Mouse (Mus musculus) bone marrow, adult 2 months (tissue): Measurements from ENCODE around the gene Fzd5. TPM values are rescaled to one million over a fixed set of nuclear protein-coding genes. Genes with fewer than 3 reads are reported as not detected.

Experiments
- H3K27ac ChIP-seq: fragments of 200-500 bp; 2 replicates; pipeline ENCODE4 v1.5.1; 2012; ENCODE audit warnings: low read depth, mild to moderate bottlenecking, control low read depth, inconsistent platforms, low read length; ENCODE audit not compliant: control insufficient read depth, poor library complexity, insufficient read depth
- H3K4me1 ChIP-seq: fragments of 200-500 bp; 2 replicates; pipeline ENCODE4 v1.6.1; 2011; ENCODE audit warnings: low read length; ENCODE audit not compliant: control insufficient read depth, insufficient read depth
- H3K4me3 ChIP-seq: fragments of 200-500 bp; replicated peaks from 2 replicates; pipeline ENCODE3; 2011; ENCODE audit warnings: mild to moderate bottlenecking, low read depth, low read length, control low read depth; ENCODE audit not compliant: control insufficient read depth
- CTCF ChIP-seq: fragments of 200-500 bp; IDR thresholded peaks from 2 replicates; pipeline ENCODE4 v1.5.1; 2011; ENCODE audit warnings: low read length, control low read depth; ENCODE audit not compliant: control insufficient read depth, insufficient read depth
- POLR2A ChIP-seq: fragments of 200-500 bp; IDR thresholded peaks from 2 replicates; pipeline ENCODE4 v1.6.1; 2011; ENCODE audit warnings: low read depth, mild to moderate bottlenecking, control low read depth, low read length, borderline replicate concordance; ENCODE audit not compliant: control insufficient read depth
- WGBS: fragments of 180-500 bp; shearing (Covaris S2); methylation state at CpG from one replicate; pipeline ENCODE4 v1.1.7; 2018; 5-methylcytosine and 5-hydroxymethylcytosine counted together
- polyA plus RNA-seq: library from polyadenylated mRNA; stranded (reverse); fragments of >200 nt; gene quantifications from 2 replicates; pipeline ENCODE4 v1.2.4, GENCODE M21; 2011; ENCODE audit warnings: low replicate concordance; ENCODE audit not compliant: missing spikeins, insufficient read depth, insufficient read length

Fzd5 gene
- polyA plus RNA-seq, 1 experiment = 2.1 TPM

DNA sequence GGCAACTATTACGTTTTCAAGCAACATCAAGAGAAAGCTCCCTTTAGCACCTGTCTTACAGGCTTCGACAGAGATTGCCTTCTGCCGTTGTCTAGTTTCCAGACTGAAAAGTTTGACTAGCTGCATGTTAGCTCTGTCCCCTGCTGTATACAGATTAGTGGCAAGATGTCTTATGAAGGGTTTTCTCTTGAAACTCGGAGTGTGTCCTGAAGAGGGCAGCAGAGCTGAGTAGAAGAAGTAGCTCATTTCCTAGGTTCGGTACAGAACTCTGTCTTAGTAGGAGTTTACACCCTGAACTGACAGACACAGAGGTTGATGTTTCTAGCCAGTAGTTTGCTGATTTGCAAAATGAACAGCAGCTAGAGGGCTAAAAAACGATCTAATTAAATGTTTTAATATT lies 32.3 kb downstream of the Fzd5 start:
- 37% methylated on average over 6 of the region's 6 CpGs for WGBS
- Histone ChIP-seq H3K4me3 (no peak overlapping the region), H3K4me1 (no peaks in the 10 kb centered on the region), H3K27ac (no peak overlapping the region)
- TF ChIP-seq CTCF (no peak), POLR2A (no peak)

GRCm38 (mm10) chr1:64701780-64702179 lies 35.8 kb downstream of the Fzd5 start:
- TF ChIP-seq CTCF = no peak
- TF ChIP-seq POLR2A = no peak
- Histone ChIP-seq H3K4me3 (no peak overlapping the region), H3K4me1 (no peaks in the 10 kb centered on the region), H3K27ac (no peak overlapping the region)
- 78% methylated on average over 3 of the region's 3 CpGs for WGBS

DNA sequence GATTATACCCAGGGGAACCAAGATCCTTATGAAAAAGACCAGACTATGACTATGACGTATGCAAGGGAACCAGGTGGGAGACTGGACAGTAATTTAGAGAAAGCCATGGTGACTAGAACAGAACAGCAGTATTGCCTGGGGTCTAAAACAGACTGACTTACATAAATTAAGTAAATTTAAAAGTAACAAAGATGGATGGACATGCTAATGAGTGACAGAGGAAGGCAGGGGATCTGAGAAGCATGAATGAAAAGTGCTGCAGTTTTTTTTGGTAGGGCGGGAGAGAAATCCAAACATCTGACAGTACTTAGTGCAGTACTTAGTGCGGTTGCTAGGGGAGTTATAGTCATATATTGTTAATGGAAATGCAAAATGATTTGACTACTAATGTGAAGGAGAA lies 42.4 kb downstream of the Fzd5 start:
- H3K4me3 ChIP-seq = no peak overlapping the region
- no peak overlapping the region for H3K27ac ChIP-seq
- TF ChIP-seq POLR2A (no peak), CTCF (no peak)
- WGBS = 84% methylated on average over 3 of the region's 3 CpGs
- H3K4me1 ChIP-seq = no peaks in the 10 kb centered on the region

DNA sequence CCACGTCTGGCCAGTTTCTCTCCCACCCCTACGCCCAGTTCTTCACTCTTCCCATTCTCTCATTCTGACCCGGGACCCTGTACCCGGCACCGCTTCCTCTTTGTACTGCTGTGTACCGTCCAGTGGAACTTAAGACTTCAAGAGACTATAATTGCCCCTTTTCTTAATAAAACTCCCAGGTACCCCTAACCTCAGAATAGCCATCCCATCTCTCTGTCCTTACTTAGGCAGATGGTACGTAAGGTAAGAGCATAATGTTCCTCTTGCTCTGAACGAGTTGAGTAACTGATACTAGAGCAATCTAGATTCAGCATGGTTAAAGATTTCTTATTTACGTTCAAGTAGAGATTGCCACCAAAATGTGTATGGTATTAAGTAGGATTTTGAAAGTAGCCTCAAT lies 46.0 kb downstream of the Fzd5 start:
- H3K4me1 ChIP-seq = no peaks in the 10 kb centered on the region; the same call in 1 of the 2 replicates
- peak overlapping the region; percentile 65 for H3K4me3 ChIP-seq
- TF ChIP-seq CTCF = no peak
- H3K27ac ChIP-seq = no peak overlapping the region
- 4% methylated on average over 9 of the region's 9 CpGs for WGBS

GRCm38 (mm10) chr1:64691121-64691551 lies 46.4 kb downstream of the Fzd5 start:
- WGBS = under 1% methylated on average over 53 of the region's 55 CpGs
- Histone ChIP-seq H3K4me1 (no peaks in the 10 kb centered on the region; the same call in 1 of the 2 replicates), H3K27ac (peak overlapping the region; percentile 21; the same call in 1 of the 2 replicates), H3K4me3 (peak overlapping the region; percentile 65)
- TF ChIP-seq CTCF (no peak), POLR2A (no peak)

GRCm38 (mm10) chr1:64690213-64691013 lies 47.1 kb downstream of the Fzd5 start, which contains the start of gene Ccnyl1:
Gene Ccnyl1, plus strand, starts transcription at chr1:64690455.
- H3K27ac ChIP-seq = peak within 1 kb of the TSS; percentile 55
- no peaks in the 10 kb centered on the region; the same call in 1 of the 2 replicates for H3K4me1 ChIP-seq
- TF ChIP-seq CTCF (no peak), POLR2A (peak; percentile 65; the same call in 1 of the 2 replicates)
- under 1% methylated on average over 71 of the region's 71 CpGs for WGBS
- H3K4me3 ChIP-seq = peak within 1 kb of the TSS; percentile 79

GRCm38 (mm10) chr1:64689561-64690212 lies 47.9 kb downstream of the Fzd5 start:
- peak overlapping the region; percentile 55; the same call in 1 of the 2 replicates for H3K27ac ChIP-seq
- TF ChIP-seq POLR2A (no peak), CTCF (no peak)
- peak overlapping the region; percentile 79 for H3K4me3 ChIP-seq
- H3K4me1 ChIP-seq = no peaks in the 10 kb centered on the region; the same call in 1 of the 2 replicates
- whole genome bisulfite sequencing = 19% methylated on average over 9 of the region's 9 CpGs

- TF ChIP-seq POLR2A (no peak), CTCF (no peak)
- 44% methylated on average over 4 of the region's 4 CpGs for WGBS
- Histone ChIP-seq H3K4me3 (no peak overlapping the region), H3K4me1 (no peaks in the 10 kb centered on the region; the same call in 1 of the 2 replicates), H3K27ac (no peak overlapping the region)
Observed at GRCm38 (mm10) chr1:64688046-64688445, 49.5 kb downstream of the Fzd5 start.
